Mouse (Mus musculus): Measurements from ENCODE around the gene Card19. TPM values are rescaled to one million over a fixed set of nuclear protein-coding genes. Genes with fewer than 3 reads are reported as not detected.
A peak's percentile ranks its signal among the peaks of the same experiment; 100 is the strongest.

Gene Card19
- total and polyA plus RNA-seq, 3 experiments = 15.8 to 51.8 TPM; not detected in 1

DNA sequence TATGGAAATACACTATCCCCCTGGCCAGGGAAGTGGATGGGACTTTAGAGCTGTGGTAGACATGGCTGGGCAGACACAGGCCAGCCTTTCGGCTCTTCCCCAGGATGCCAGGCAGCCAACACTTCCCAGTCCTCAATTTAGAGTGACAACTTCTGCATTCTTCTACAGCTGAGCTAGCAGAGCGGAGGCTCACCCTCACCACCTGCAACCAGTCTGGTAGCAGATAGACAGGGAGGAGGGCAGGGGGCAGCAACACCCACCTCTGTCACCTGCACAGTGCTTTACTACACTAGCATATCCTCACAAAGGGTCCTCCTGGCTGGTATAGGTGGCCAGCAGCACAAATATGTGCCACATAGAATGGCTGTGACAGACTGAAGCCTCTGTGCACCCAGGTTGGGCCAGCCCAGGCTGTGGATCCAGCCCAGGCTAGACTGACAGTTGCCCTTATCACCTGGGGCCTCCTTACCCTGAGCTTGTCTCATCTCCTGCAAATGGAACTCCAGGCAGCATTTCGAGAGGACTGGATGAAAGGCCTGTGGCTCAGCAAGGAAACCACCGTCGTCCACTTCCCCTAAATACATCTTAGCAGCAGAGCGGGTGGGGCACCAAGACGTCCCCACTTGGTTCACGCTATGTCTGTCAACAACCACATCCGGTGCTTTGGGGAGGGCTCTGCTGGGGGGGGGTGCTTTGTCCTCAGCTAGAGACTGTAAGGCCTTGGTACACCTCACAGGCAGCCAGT lies 26.7 kb upstream of the Card19 start (continued):
- TF ChIP-seq MYC (IDR thresholded peaks at IDR 0.05; ENCODE audit: low read depth, low read length) = no peak
- no peak for TF ChIP-seq CHD2 (IDR thresholded peaks at IDR 0.05; ENCODE audit: low read length)
- TF ChIP-seq GATA1 (IDR thresholded peaks at IDR 0.05; ENCODE audit: low read depth, low read length) = peak; percentile 64
- TF ChIP-seq CTCF (IDR thresholded peaks at IDR 0.05 in 2 of 3, conservative IDR thresholded peaks at IDR 0.05 in 1 of 3; ENCODE audit: control insufficient read depth in 1 of 3, insufficient read depth in 1 of 3, low read depth in 2 of 3, low read length in 3 of 3, poor library complexity in 1 of 3, severe bottlenecking in 1 of 3) = no peak

GRCm38 (mm10) chr13:49238737-49239136 lies 22.9 kb upstream of the Card19 start:
- no peak overlapping the region for H3K9ac ChIP-seq (ENCODE audit: control insufficient read depth, low read depth, low read length, poor library complexity, severe bottlenecking)
- peaks cover 3 to 17% of the 10 kb centered on the region in 2 experiments for H3K4me1 ChIP-seq (ENCODE audit: control insufficient read depth in 1 of 2, insufficient read depth in 2 of 2, low read length in 2 of 2)
- no peaks in the 10 kb centered on the region for H3K9me3 ChIP-seq (replicated peaks; ENCODE audit: insufficient read depth, low read length)
- TF ChIP-seq ETS1 (IDR thresholded peaks at IDR 0.05; ENCODE audit: low read depth, low read length) = no peak
- no peak for TF ChIP-seq MAX (IDR thresholded peaks at IDR 0.05; ENCODE audit: low read length)
- no peak for TF ChIP-seq MAZ (IDR thresholded peaks at IDR 0.05; ENCODE audit: low read depth, low read length)
- TF ChIP-seq CHD2 (IDR thresholded peaks at IDR 0.05; ENCODE audit: low read length) = no peak
- no peak for TF ChIP-seq POLR2AphosphoS2 (IDR thresholded peaks at IDR 0.05; ENCODE audit: low read length)
- no peak for TF ChIP-seq MYB (IDR thresholded peaks at IDR 0.05; ENCODE audit: low read depth, low read length)
- no peak for TF ChIP-seq KAT2A (conservative IDR thresholded peaks at IDR 0.05; ENCODE audit: low read depth, low read length)
- no peak for TF ChIP-seq POLR2A (IDR thresholded peaks at IDR 0.05; ENCODE audit: control insufficient read depth in 1 of 2, insufficient read depth in 1 of 2, low read depth in 1 of 2, low read length in 2 of 2, poor library complexity in 1 of 2)
- no peak for TF ChIP-seq TCF12 (IDR thresholded peaks at IDR 0.05; ENCODE audit: low read depth, low read length)
- no peak for TF ChIP-seq MAFK (IDR thresholded peaks at IDR 0.05; ENCODE audit: borderline replicate concordance, low read depth, low read length)
- no peak overlapping the region for H3K4me3 ChIP-seq (ENCODE audit: control insufficient read depth in 1 of 2, insufficient read depth in 1 of 2, low read depth in 2 of 2, low read length in 2 of 2)
- DNase-seq (ENCODE audit: low read depth, low spot score) = no peak
- no peaks in the 10 kb centered on the region for H3K79me2 ChIP-seq (ENCODE audit: control insufficient read depth, insufficient read depth, low read length, poor library complexity)
- H3K36me3 ChIP-seq (ENCODE audit: control insufficient read depth in 1 of 2, insufficient read depth in 2 of 2, low read length in 2 of 2) = peaks cover 0 to 7% of the 10 kb centered on the region in 2 experiments; a peak in 2 of 4 replicates
- H3K27ac ChIP-seq (ENCODE audit: control insufficient read depth, low read depth, low read length) = no peak overlapping the region
- no peaks in the 10 kb centered on the region for H3K27me3 ChIP-seq (ENCODE audit: control insufficient read depth in 1 of 2, insufficient read depth in 2 of 2, low read length in 2 of 2)

DNA sequence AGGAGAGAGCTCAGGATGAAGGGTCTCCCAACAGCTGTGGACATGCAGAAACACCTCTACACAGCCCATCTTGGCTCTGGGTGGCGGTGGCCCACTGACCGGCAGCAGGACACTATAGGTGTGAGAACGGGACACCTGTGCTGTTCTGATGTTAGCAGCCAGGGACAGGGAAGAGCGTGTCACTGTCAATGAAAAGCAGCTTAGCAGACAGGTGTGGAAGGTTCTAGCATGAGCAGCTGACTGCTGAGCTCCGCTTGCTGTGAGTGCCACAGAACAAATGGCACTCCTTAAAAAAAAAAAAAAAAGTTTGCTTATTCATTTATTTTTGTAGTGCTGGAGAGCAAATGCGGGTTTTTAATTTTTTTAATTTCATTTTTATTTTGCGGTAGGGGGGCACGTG lies 21.8 kb upstream of the Card19 start:
- H3K27ac ChIP-seq (ENCODE audit: control insufficient read depth, low read depth, low read length) = no peak overlapping the region
- no peak for TF ChIP-seq MYC (IDR thresholded peaks at IDR 0.05; ENCODE audit: low read depth, low read length)
- no peak for TF ChIP-seq ZC3H11A (IDR thresholded peaks at IDR 0.05; ENCODE audit: low read depth, low read length)
- TF ChIP-seq CHD2 (IDR thresholded peaks at IDR 0.05; ENCODE audit: low read length) = no peak
- no peak for TF ChIP-seq NRF1 (IDR thresholded peaks at IDR 0.05; ENCODE audit: insufficient read depth, low read depth, low read length, poor library complexity, severe bottlenecking)
- TF ChIP-seq NELFE (IDR thresholded peaks at IDR 0.05; ENCODE audit: low read depth, low read length) = no peak
- no peak for TF ChIP-seq ELF1 (IDR thresholded peaks at IDR 0.05; ENCODE audit: low read depth, low read length)
- no peak for TF ChIP-seq EP300 (IDR thresholded peaks at IDR 0.05; ENCODE audit: low read depth in 1 of 2, low read length in 2 of 2)
- TF ChIP-seq GATA1 (IDR thresholded peaks at IDR 0.05; ENCODE audit: low read depth, low read length) = no peak
- TF ChIP-seq RCOR1 (IDR thresholded peaks at IDR 0.05; ENCODE audit: low read depth, low read length) = no peak
- no peak for TF ChIP-seq MXI1 (IDR thresholded peaks at IDR 0.05; ENCODE audit: low read depth, low read length)
- TF ChIP-seq ETS1 (IDR thresholded peaks at IDR 0.05; ENCODE audit: low read depth, low read length) = no peak
- no peak for TF ChIP-seq SMC3 (IDR thresholded peaks at IDR 0.05; ENCODE audit: low read depth, low read length)
- H3K27me3 ChIP-seq (ENCODE audit: control insufficient read depth in 1 of 2, insufficient read depth in 2 of 2, low read length in 2 of 2) = no peaks in the 10 kb centered on the region
- no peaks in the 10 kb centered on the region for H3K79me2 ChIP-seq (ENCODE audit: control insufficient read depth, insufficient read depth, low read length, poor library complexity)
- no peak overlapping the region for H3K9ac ChIP-seq (ENCODE audit: control insufficient read depth, low read depth, low read length, poor library complexity, severe bottlenecking)
- no peak overlapping the region for H3K4me3 ChIP-seq (ENCODE audit: control insufficient read depth in 1 of 2, insufficient read depth in 1 of 2, low read depth in 2 of 2, low read length in 2 of 2)
- peaks cover 3 to 11% of the 10 kb centered on the region in 2 experiments for H3K4me1 ChIP-seq (ENCODE audit: control insufficient read depth in 1 of 2, insufficient read depth in 2 of 2, low read length in 2 of 2)
- peaks cover 0 to 3% of the 10 kb centered on the region in 2 experiments; a peak in 2 of 4 replicates for H3K36me3 ChIP-seq (ENCODE audit: control insufficient read depth in 1 of 2, insufficient read depth in 2 of 2, low read length in 2 of 2)
- DNase-seq (ENCODE audit: low read depth, low spot score) = no peak
- no peaks in the 10 kb centered on the region for H3K9me3 ChIP-seq (replicated peaks; ENCODE audit: insufficient read depth, low read length)
